Mouse (Mus musculus) liver, embryonic 15.5 days (tissue): Measurements from ENCODE around the gene Gm21964. TPM values are rescaled to one million over a fixed set of nuclear protein-coding genes. Genes with fewer than 3 reads are reported as not detected.

ENCODE experiments used
- ATAC-seq: fragments of 200-750 bp; cut with Nextera tagmentation; 2 replicates; pipeline ENCODE4 v1.8.0; 2017; ENCODE audit warnings: moderate number of reproducible peaks, mild to moderate bottlenecking, moderate library complexity; ENCODE audit not compliant: insufficient read depth
- H3K27ac ChIP-seq: fragments of 300-500 bp; sonication (generic); replicated peaks from 2 replicates; pipeline ENCODE4 v1.5.1; 2015; ENCODE audit warnings: mild to moderate bottlenecking, inconsistent platforms
- H3K27me3 ChIP-seq: fragments of 300-500 bp; sonication (generic); 2 replicates; pipeline ENCODE4 v1.6.1; 2015; ENCODE audit warnings: mild to moderate bottlenecking, inconsistent platforms
- H3K36me3 ChIP-seq: fragments of 300-500 bp; sonication (generic); replicated peaks from 2 replicates; pipeline ENCODE4 v1.6.1; 2015; ENCODE audit warnings: moderate library complexity, mild to moderate bottlenecking, inconsistent platforms
- H3K4me1 ChIP-seq: fragments of 300-500 bp; sonication (generic); replicated peaks from 2 replicates; pipeline ENCODE4 v1.6.1; 2015; ENCODE audit warnings: inconsistent platforms
- H3K4me2 ChIP-seq: fragments of 300-500 bp; sonication (generic); 2 replicates; pipeline ENCODE4 v1.6.1; 2015; ENCODE audit warnings: moderate library complexity, mild to moderate bottlenecking, inconsistent platforms
- H3K4me3 ChIP-seq: fragments of 300-500 bp; sonication (generic); replicated peaks from 2 replicates; pipeline ENCODE4 v1.5.1; 2015; ENCODE audit warnings: mild to moderate bottlenecking, inconsistent platforms
- H3K9ac ChIP-seq: fragments of 300-500 bp; sonication (generic); 2 replicates; pipeline ENCODE4 v1.6.1; 2015; ENCODE audit warnings: moderate library complexity, mild to moderate bottlenecking, inconsistent platforms
- H3K9me3 ChIP-seq: fragments of 300-500 bp; sonication (generic); replicated peaks from 2 replicates; pipeline ENCODE4 v1.6.1; 2016; ENCODE audit warnings: inconsistent platforms
- WGBS: fragments of 180-500 bp; shearing (Covaris S2); methylation state at CpG from one replicate; pipeline ENCODE4 v1.1.7; 2015; ENCODE audit warnings: mixed read lengths; ENCODE audit not compliant: insufficient replicate concordance; 5-methylcytosine and 5-hydroxymethylcytosine counted together
- polyA plus RNA-seq: library from polyadenylated mRNA; unstranded; fragments of >200 nt; fragmentation: Nextera tagmentation; extraction: Ambion mirVana; gene quantifications from 2 replicates; pipeline ENCODE4 v1.2.1, GENCODE M21; 2015

Gm21964 gene
- polyA plus RNA-seq, 1 experiment from 2014 or later, result not detected

GRCm38 (mm10) chr8:110091869-110092268, 9.1 kb upstream of the Gm21964 start:
- H3K27ac ChIP-seq, result no peak overlapping the region
- no peak overlapping the region for H3K9ac ChIP-seq
- H3K4me3 ChIP-seq, result no peak overlapping the region
- H3K9me3 ChIP-seq, result no peaks in the 10 kb centered on the region
- no peak for ATAC-seq
- H3K4me2 ChIP-seq, result no peak overlapping the region
- H3K36me3 ChIP-seq, result peaks cover 17% of the 10 kb centered on the region
- WGBS, result 33% methylated on average over 1 of the region's 1 CpGs
- H3K27me3 ChIP-seq, result no peaks in the 10 kb centered on the region
- no peaks in the 10 kb centered on the region for H3K4me1 ChIP-seq

- no peak for ATAC-seq
- 70% methylated on average over 15 of the region's 15 CpGs for WGBS
- Histone ChIP-seq H3K27me3 (no peaks in the 10 kb centered on the region), H3K4me2 (no peak overlapping the region), H3K36me3 (no peaks in the 10 kb centered on the region), H3K9me3 (no peaks in the 10 kb centered on the region), H3K9ac (no peak overlapping the region), H3K4me3 (no peak overlapping the region), H3K4me1 (no peaks in the 10 kb centered on the region), H3K27ac (no peak overlapping the region)
These were observed 669 bp downstream of the Gm21964 start for GRCm38 (mm10) chr8:110101676-110102075.

- WGBS, result 58% methylated on average over 3 of the region's 3 CpGs
- Histone ChIP-seq H3K9ac (no peak within 1 kb of the TSS), H3K4me2 (no peak within 1 kb of the TSS), H3K36me3 (no peaks in the 10 kb centered on the region), H3K27me3 (no peaks in the 10 kb centered on the region), H3K4me3 (no peak within 1 kb of the TSS), H3K27ac (no peak within 1 kb of the TSS), H3K4me1 (no peaks in the 10 kb centered on the region), H3K9me3 (no peaks in the 10 kb centered on the region)
- no peak for ATAC-seq
These were observed 1.6 kb downstream of the Gm21964 start, which contains the start of gene Gm17720 for GRCm38 (mm10) chr8:110102653-110103052. Gm17720 (minus strand) TSS chr8:110102753.

GRCm38 (mm10) chr8:110119715-110120114, 18.7 kb downstream of the Gm21964 start:
- no peaks in the 10 kb centered on the region for H3K4me1 ChIP-seq
- WGBS, result 39% methylated on average over 6 of the region's 6 CpGs

GRCm38 (mm10) chr8:110130537-110130936, 29.5 kb downstream of the Gm21964 start:
- Histone ChIP-seq H3K9ac (no peak overlapping the region), H3K27ac (no peak overlapping the region), H3K27me3 (no peaks in the 10 kb centered on the region), H3K4me2 (no peak overlapping the region), H3K4me1 (no peaks in the 10 kb centered on the region), H3K36me3 (no peaks in the 10 kb centered on the region), H3K4me3 (no peak overlapping the region), H3K9me3 (no peaks in the 10 kb centered on the region)
- ATAC-seq, result no peak
- WGBS, result 17% methylated on average over 13 of the region's 13 CpGs

More at GRCm38 (mm10) chr8:110119715-110120114, 18.7 kb downstream of the Gm21964 start:
- Histone ChIP-seq H3K36me3 (no peaks in the 10 kb centered on the region), H3K9ac (no peak overlapping the region), H3K4me3 (no peak overlapping the region), H3K27me3 (no peaks in the 10 kb centered on the region), H3K9me3 (no peaks in the 10 kb centered on the region), H3K27ac (no peak overlapping the region), H3K4me2 (no peak overlapping the region)
- no peak for ATAC-seq

- Histone ChIP-seq H3K9me3 (no peaks in the 10 kb centered on the region), H3K4me1 (no peaks in the 10 kb centered on the region), H3K9ac (no peak overlapping the region), H3K4me3 (no peak overlapping the region), H3K27me3 (no peaks in the 10 kb centered on the region), H3K27ac (no peak overlapping the region), H3K4me2 (no peak overlapping the region), H3K36me3 (no peaks in the 10 kb centered on the region)
- ATAC-seq, result no peak
- WGBS, result 80% methylated on average over 8 of the region's 8 CpGs
These were observed 33.2 kb downstream of the Gm21964 start for GRCm38 (mm10) chr8:110134236-110134635.

GRCm38 (mm10) chr8:110135515-110135914, 34.5 kb downstream of the Gm21964 start:
- Histone ChIP-seq H3K4me3 (no peak overlapping the region), H3K27ac (no peak overlapping the region), H3K4me2 (no peak overlapping the region), H3K4me1 (no peaks in the 10 kb centered on the region), H3K36me3 (no peaks in the 10 kb centered on the region), H3K27me3 (no peaks in the 10 kb centered on the region), H3K9ac (no peak overlapping the region), H3K9me3 (no peaks in the 10 kb centered on the region)
- 60% methylated on average over 7 of the region's 7 CpGs for WGBS
- no peak for ATAC-seq

- Histone ChIP-seq H3K27me3 (no peaks in the 10 kb centered on the region), H3K4me2 (no peak overlapping the region), H3K4me1 (no peaks in the 10 kb centered on the region), H3K36me3 (no peaks in the 10 kb centered on the region), H3K9ac (no peak overlapping the region), H3K4me3 (no peak overlapping the region), H3K9me3 (no peaks in the 10 kb centered on the region), H3K27ac (no peak overlapping the region)
- no peak for ATAC-seq
- WGBS, result 25% methylated on average over 3 of the region's 3 CpGs
These were observed 39.1 kb downstream of the Gm21964 start for GRCm38 (mm10) chr8:110140156-110140555.

GRCm38 (mm10) chr8:110140770-110141169, 39.8 kb downstream of the Gm21964 start:
- no peak for ATAC-seq
- Histone ChIP-seq H3K27me3 (no peaks in the 10 kb centered on the region), H3K4me3 (no peak overlapping the region), H3K9me3 (no peaks in the 10 kb centered on the region), H3K4me1 (no peaks in the 10 kb centered on the region), H3K9ac (no peak overlapping the region), H3K27ac (no peak overlapping the region), H3K36me3 (no peaks in the 10 kb centered on the region), H3K4me2 (no peak overlapping the region)
- WGBS, result 36% methylated on average over 4 of the region's 4 CpGs

- Histone ChIP-seq H3K36me3 (no peaks in the 10 kb centered on the region), H3K4me1 (no peaks in the 10 kb centered on the region), H3K4me2 (no peak overlapping the region), H3K4me3 (no peak overlapping the region), H3K9me3 (no peaks in the 10 kb centered on the region), H3K9ac (no peak overlapping the region), H3K27ac (no peak overlapping the region), H3K27me3 (no peaks in the 10 kb centered on the region)
- ATAC-seq, result no peak
- 2% methylated on average over 4 of the region's 4 CpGs for WGBS
These were observed 44.5 kb downstream of the Gm21964 start for GRCm38 (mm10) chr8:110145538-110145937.

- Histone ChIP-seq H3K4me1 (no peaks in the 10 kb centered on the region), H3K4me2 (no peak overlapping the region)
- WGBS, result 58% methylated on average over 6 of the region's 6 CpGs
These were observed 51.9 kb downstream of the Gm21964 start for GRCm38 (mm10) chr8:110152951-110153350.

More at GRCm38 (mm10) chr8:110152951-110153350, 51.9 kb downstream of the Gm21964 start:
- Histone ChIP-seq H3K9me3 (no peaks in the 10 kb centered on the region), H3K27ac (no peak overlapping the region), H3K4me3 (no peak overlapping the region), H3K9ac (no peak overlapping the region), H3K36me3 (no peaks in the 10 kb centered on the region), H3K27me3 (no peaks in the 10 kb centered on the region)
- ATAC-seq, result no peak
